Mouse (Mus musculus) bone marrow macrophage, adult 2 months (primary cell): ENCODE data around the gene Aacs.

Experiments used
- CTCF ChIP-seq: IDR thresholded peaks from 2 replicates; pipeline ENCODE4 v1.5.1; 2012; ENCODE audit warnings: low read depth, mild to moderate bottlenecking, low read length, moderate library complexity
- POLR2A ChIP-seq: IDR thresholded peaks from 2 replicates; pipeline ENCODE4 v1.6.1; 2012; ENCODE audit warnings: mild to moderate bottlenecking, low read depth, low read length, borderline replicate concordance

- TF ChIP-seq POLR2A, result no peak
- no peak for TF ChIP-seq CTCF
Observed at GRCm38 (mm10) chr5:125443915-125444314, 31.7 kb upstream of the Aacs start.
